Mouse (Mus musculus) liver, postnatal 0 days (tissue): ENCODE results near the gene Znhit6. TPM values are rescaled to one million over a fixed set of nuclear protein-coding genes. Genes with fewer than 3 reads are reported as not detected.

Source experiments
- ATAC-seq: fragments of 200-750 bp; cut with Nextera tagmentation; 2 replicates; pipeline ENCODE4 v1.8.0; 2017; ENCODE audit warnings: mild to moderate bottlenecking, moderate library complexity
- DNase-seq: peaks from one replicate; pipeline ENCODE4 v3.0.0-alpha.2; 2016
- H3K27ac ChIP-seq: fragments of 300-500 bp; sonication (generic); 2 replicates; pipeline ENCODE4 v1.5.1; 2014; ENCODE audit warnings: antibody characterized with exemption, moderate library complexity, mild to moderate bottlenecking, low read depth
- H3K27me3 ChIP-seq: fragments of 300-500 bp; sonication (generic); 2 replicates; pipeline ENCODE4 v1.6.1; 2014; ENCODE audit warnings: low read length, control low read depth, mixed read lengths; ENCODE audit not compliant: insufficient read depth
- H3K36me3 ChIP-seq: fragments of 300-500 bp; sonication (generic); replicated peaks from 2 replicates; pipeline ENCODE4 v1.6.1; 2014; ENCODE audit warnings: mild to moderate bottlenecking, control low read depth, low read length, moderate library complexity, mixed read lengths; ENCODE audit not compliant: insufficient read depth
- H3K4me1 ChIP-seq: fragments of 300-500 bp; sonication (generic); 2 replicates; pipeline ENCODE4 v1.6.1; 2014; ENCODE audit warnings: antibody characterized with exemption, mild to moderate bottlenecking, control low read depth; ENCODE audit not compliant: insufficient read depth
- H3K4me2 ChIP-seq: fragments of 300-500 bp; sonication (generic); 2 replicates; pipeline ENCODE4 v1.6.1; 2014; ENCODE audit warnings: low read depth, mild to moderate bottlenecking, low read length, moderate library complexity, mixed read lengths
- H3K4me3 ChIP-seq: fragments of 300-500 bp; sonication (generic); 2 replicates; pipeline ENCODE4 v1.5.1; 2014; ENCODE audit warnings: low read depth, low read length
- H3K9ac ChIP-seq: fragments of 300-500 bp; sonication (generic); replicated peaks from 2 replicates; pipeline ENCODE4 v1.6.1; 2014; ENCODE audit warnings: mild to moderate bottlenecking, moderate library complexity
- H3K9me3 ChIP-seq: fragments of 300-500 bp; sonication (generic); 2 replicates; pipeline ENCODE4 v1.6.1; 2016; ENCODE audit warnings: mild to moderate bottlenecking, control low read depth, low read length, mixed read lengths
- CTCF ChIP-seq: sonication (generic); IDR thresholded peaks from 2 replicates; pipeline ENCODE4 v1.5.1; 2016; ENCODE audit warnings: antibody characterized with exemption, low read depth
- EP300 ChIP-seq: IDR thresholded peaks from 2 replicates; pipeline ENCODE4 v1.6.1; 2016; ENCODE audit warnings: antibody characterized with exemption, low read depth, mild to moderate bottlenecking
- WGBS: fragments of 180-500 bp; shearing (Covaris S2); extraction: QIAGEN DNeasy Blood & Tissue Kit; methylation state at CpG from one replicate; pipeline ENCODE4 v1.1.7; 2014; ENCODE audit not compliant: insufficient replicate concordance; 5-methylcytosine and 5-hydroxymethylcytosine counted together
- polyA plus RNA-seq: library from polyadenylated mRNA; unstranded; fragments of >200 nt; fragmentation: Nextera tagmentation; extraction: Ambion mirVana; gene quantifications from 2 replicates; pipeline ENCODE4 v1.2.1, GENCODE M21; 2015

The Znhit6 gene
- polyA plus RNA-seq, 1 experiment from 2014 or later: 11.3 TPM

GRCm38 (mm10) chr3:145649852-145650202, 73.8 kb downstream of the Znhit6 start, which contains the start of gene Ccn1:
Ccn1 (minus strand) TSS chr3:145649981.
- TF ChIP-seq EP300 (no peak), CTCF (no peak)
- WGBS: 0% methylated on average over 28 of the region's 29 CpGs
- ATAC-seq (peak; percentile 67), DNase-seq (peak; percentile 69)
- 0 out of 2 replicates have a peak, but pooled peaks cover 4% of the 10 kb centered on the region for H3K36me3 ChIP-seq
- H3K4me1 ChIP-seq: peaks cover 10% of the 10 kb centered on the region; the same call in 1 of the 2 replicates
- peak within 1 kb of the TSS; percentile 75 for H3K4me2 ChIP-seq
- peak within 1 kb of the TSS; percentile 72 for H3K27ac ChIP-seq
- peak within 1 kb of the TSS; percentile 66 for H3K9ac ChIP-seq
- H3K9me3 ChIP-seq: no peaks in the 10 kb centered on the region
- peak within 1 kb of the TSS; percentile 58 for H3K4me3 ChIP-seq
- peaks cover 35% of the 10 kb centered on the region for H3K27me3 ChIP-seq

- ATAC-seq: peak; percentile 10; the same call in 1 of the 2 replicates
- H3K4me3 ChIP-seq: peak overlapping the region; percentile 58
These were observed 74.5 kb downstream of the Znhit6 start for GRCm38 (mm10) chr3:145650298-145651011.

GRCm38 (mm10) chr3:145651029-145651977, 75.3 kb downstream of the Znhit6 start:
- Histone ChIP-seq H3K27ac (peak overlapping the region; percentile 39; the same call in 1 of the 2 replicates), H3K9ac (no peak overlapping the region), H3K4me2 (peak overlapping the region; percentile 75), H3K9me3 (no peaks in the 10 kb centered on the region), H3K36me3 (0 out of 2 replicates have a peak, but pooled peaks cover 4% of the 10 kb centered on the region), H3K4me3 (0 out of 2 replicates have a peak overlapping the region, but pooled peaks have one; percentile 13), H3K4me1 (peaks cover 10% of the 10 kb centered on the region; the same call in 1 of the 2 replicates), H3K27me3 (peaks cover 35% of the 10 kb centered on the region)
- WGBS: 19% methylated on average over 19 of the region's 19 CpGs
- no peak for DNase-seq
- ATAC-seq: no peak
- TF ChIP-seq CTCF: no peak
- no peak for TF ChIP-seq EP300

More at GRCm38 (mm10) chr3:145650298-145651011, 74.5 kb downstream of the Znhit6 start:
- Histone ChIP-seq H3K36me3 (0 out of 2 replicates have a peak, but pooled peaks cover 4% of the 10 kb centered on the region), H3K27ac (peak overlapping the region; percentile 39; the same call in 1 of the 2 replicates), H3K9me3 (no peaks in the 10 kb centered on the region), H3K27me3 (peaks cover 35% of the 10 kb centered on the region), H3K4me2 (peak overlapping the region; percentile 75), H3K9ac (no peak overlapping the region), H3K4me1 (peaks cover 10% of the 10 kb centered on the region; the same call in 1 of the 2 replicates)
- peak; percentile 45 for DNase-seq
- no peak for TF ChIP-seq EP300
- TF ChIP-seq CTCF: no peak
- 2% methylated on average over 18 of the region's 18 CpGs for WGBS

GRCm38 (mm10) chr3:145651978-145652321, 75.9 kb downstream of the Znhit6 start:
- Histone ChIP-seq H3K4me1 (peaks cover 10% of the 10 kb centered on the region; the same call in 1 of the 2 replicates), H3K4me2 (peak overlapping the region; percentile 75; the same call in 1 of the 2 replicates), H3K27me3 (peaks cover 35% of the 10 kb centered on the region), H3K36me3 (0 out of 2 replicates have a peak, but pooled peaks cover 4% of the 10 kb centered on the region), H3K27ac (0 out of 2 replicates have a peak overlapping the region, but pooled peaks have one; percentile 34), H3K9me3 (no peaks in the 10 kb centered on the region), H3K4me3 (0 out of 2 replicates have a peak overlapping the region, but pooled peaks have one; percentile 13), H3K9ac (no peak overlapping the region)
- 25% methylated on average over 10 of the region's 10 CpGs for WGBS
- TF ChIP-seq CTCF: no peak
- no peak for TF ChIP-seq EP300
- ATAC-seq (no peak), DNase-seq (no peak)

GRCm38 (mm10) chr3:145652322-145653131, 76.5 kb downstream of the Znhit6 start:
- WGBS: 19% methylated on average over 20 of the region's 20 CpGs
- TF ChIP-seq CTCF (no peak), EP300 (no peak)
- H3K9ac ChIP-seq: peak overlapping the region; percentile 60; the same call in 1 of the 2 replicates
- H3K4me3 ChIP-seq: peak overlapping the region; percentile 53
- peaks cover 35% of the 10 kb centered on the region for H3K27me3 ChIP-seq
- H3K27ac ChIP-seq: peak overlapping the region; percentile 34; the same call in 1 of the 2 replicates
- H3K9me3 ChIP-seq: no peaks in the 10 kb centered on the region
- ATAC-seq (no peak), DNase-seq (no peak)
- H3K36me3 ChIP-seq: 0 out of 2 replicates have a peak, but pooled peaks cover 1% of the 10 kb centered on the region
- H3K4me2 ChIP-seq: peak overlapping the region; percentile 75
- peaks cover 10% of the 10 kb centered on the region; the same call in 1 of the 2 replicates for H3K4me1 ChIP-seq
